In the genomic region with DNA sequence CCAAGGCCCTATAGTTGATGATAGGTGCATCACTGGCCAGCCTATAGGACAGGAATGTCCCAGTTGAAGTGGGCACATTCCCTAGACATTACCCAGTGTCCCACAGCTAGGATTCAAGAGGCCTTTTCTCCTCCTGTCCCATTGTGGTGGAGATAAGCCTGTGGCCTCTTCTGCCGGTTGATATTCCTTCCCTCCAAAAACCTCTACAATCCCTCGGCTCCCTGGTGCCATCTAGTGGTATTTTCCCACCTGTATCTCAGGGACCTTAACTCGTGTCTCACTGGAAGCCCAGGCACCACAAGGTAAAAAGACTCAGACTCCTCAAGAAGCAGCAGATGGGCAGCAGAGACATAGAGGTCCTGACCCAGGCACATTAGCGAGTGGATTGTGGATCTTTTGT, we compare ENCODE assay signal across 9 mouse cellular contexts. TPM values are rescaled to one million over a fixed set of nuclear protein-coding genes. Genes with fewer than 3 reads are reported as not detected.
DNase-seq lines count a peak whose midpoint lies in the region; ATAC-seq and TF ChIP-seq lines count a peak whose summit lies in the region.
"Had no signal": no experiment of that assay in that cellular context is flagged by ENCODE, and none has a peak within 500 bp of the region (broad histone marks: within the 10 kb centered on the region; RNA-seq: fewer than 3 reads in every experiment).

No protein-coding gene starts in this region.

- intact Hi-C loops in heart, postnatal 14 days (cut with DNase I): loop anchor here (1.0 to 10.0 kb wide), 3 partner anchors 46 to 281 kb away; partner anchors contain the start of gene Wdr18

- 4% methylated on average over 4 of the region's 4 CpGs for WGBS in forebrain, embryonic 12.5 days
- WGBS in lung, postnatal 0 days: 6% methylated on average over 4 of the region's 4 CpGs

- peak overlapping the region; percentile 30; the same call in 1 of the 2 replicates for H3K9ac ChIP-seq in forebrain, embryonic 12.5 days
- H3K9ac ChIP-seq in lung, postnatal 0 days (replicated peaks; ENCODE audit: low read depth): no peak overlapping the region
- H3K9ac ChIP-seq: hindbrain, embryonic 15.5 days had no signal

- ATAC-seq in G1E (ENCODE audit: extremely low read depth, insufficient number of reproducible peaks, low FRiP score, poor library complexity, severe bottlenecking): no peak
- 0 out of 2 replicates have a peak, but pooled peaks have one; percentile 6 for ATAC-seq in forebrain, embryonic 12.5 days (ENCODE audit: low FRiP score)
- no peak for ATAC-seq in lung, postnatal 0 days

- peak; percentile 52; the same call in 1 of the 2 replicates for TF ChIP-seq CTCF in G1E (IDR thresholded peaks at IDR 0.05; ENCODE audit: low read depth, low read length)
- TF ChIP-seq CTCF in lung, postnatal 0 days (IDR thresholded peaks at IDR 0.05): peak; percentile 96

- peaks cover 56% of the 10 kb centered on the region for H3K36me3 ChIP-seq in G1E (replicated peaks)
- peaks cover 42% of the 10 kb centered on the region for H3K36me3 ChIP-seq in forebrain, embryonic 12.5 days (replicated peaks)
- H3K36me3 ChIP-seq in lung, postnatal 0 days (ENCODE audit: insufficient read depth, low read length): peaks cover 20% of the 10 kb centered on the region

- no peaks in the 10 kb centered on the region for H3K27me3 ChIP-seq in G1E (ENCODE audit: insufficient read depth, low read length)
- no peaks in the 10 kb centered on the region for H3K27me3 ChIP-seq in forebrain, embryonic 12.5 days
- no peaks in the 10 kb centered on the region for H3K27me3 ChIP-seq in lung, postnatal 0 days (replicated peaks; ENCODE audit: insufficient read depth, low read length)
- H3K27me3 ChIP-seq: hindbrain, embryonic 15.5 days had no signal

- no peak overlapping the region for H3K4me3 ChIP-seq in G1E (ENCODE audit: low read depth, low read length)
- H3K4me3 ChIP-seq in forebrain, embryonic 12.5 days (replicated peaks): no peak overlapping the region
- no peak overlapping the region for H3K4me3 ChIP-seq in lung, postnatal 0 days (ENCODE audit: low read depth, low read length)
- H3K4me3 ChIP-seq: hindbrain, embryonic 15.5 days had no signal

- TF ChIP-seq EP300 in lung, postnatal 0 days (IDR thresholded peaks at IDR 0.05): no peak

- no peak overlapping the region for H3K4me2 ChIP-seq in forebrain, embryonic 12.5 days
- no peak overlapping the region for H3K4me2 ChIP-seq in lung, postnatal 0 days (replicated peaks; ENCODE audit: low read depth, low read length)
- H3K4me2 ChIP-seq: hindbrain, embryonic 15.5 days had no signal

- H3K4me1 ChIP-seq in G1E (ENCODE audit: insufficient read depth, low read depth, low read length): peaks cover 37% of the 10 kb centered on the region
- peaks cover 26% of the 10 kb centered on the region for H3K4me1 ChIP-seq in forebrain, embryonic 12.5 days
- H3K4me1 ChIP-seq in lung, postnatal 0 days (ENCODE audit: insufficient read depth, low read depth, low read length): no peaks in the 10 kb centered on the region; the same call in 1 of the 2 replicates

- peak; percentile 58 for DNase-seq in G1E (ENCODE audit: low spot score)
- DNase-seq in c-Kit-positive CD71-positive TER-119-negative erythroid progenitor cells, embryonic 14.5 days (ENCODE audit: low read depth): peak; percentile 92
- peak; percentile 76 to 88 for DNase-seq in heart, postnatal 14 days
- DNase-seq in layer of hippocampus, adult 11-12 months (ENCODE audit: low spot score): peak; percentile 88
- DNase-seq in lung, postnatal 0 days (ENCODE audit: low spot score): peak; percentile 87
- peak; percentile 60 for DNase-seq in ovary, postnatal 36 days (ENCODE audit: low spot score)
- DNase-seq in thymus, postnatal 36 days: peak; percentile 66 to 71

- no peaks in the 10 kb centered on the region for H3K9me3 ChIP-seq in G1E (replicated peaks)
- no peaks in the 10 kb centered on the region for H3K9me3 ChIP-seq in forebrain, embryonic 12.5 days
- no peaks in the 10 kb centered on the region for H3K9me3 ChIP-seq in lung, postnatal 0 days (ENCODE audit: low read length)
- H3K9me3 ChIP-seq: hindbrain, embryonic 15.5 days had no signal

- peak overlapping the region; percentile 27; the same call in 1 of the 2 replicates for H3K27ac ChIP-seq in forebrain, embryonic 12.5 days
- H3K27ac ChIP-seq in lung, postnatal 0 days (ENCODE audit: low read length): no peak overlapping the region
- H3K27ac ChIP-seq: hindbrain, embryonic 15.5 days had no signal

RNA-seq across cellular contexts. Expression of gene Ndufs7, which starts 3.3 kb away (rescaled TPM):
- total RNA-seq in G1E (2014; fragmentation: Nextera tagmentation) (246 and 251 TPM in 2 replicates), G1E (2017) (152 and 156 TPM in 2 replicates)
- polyA plus RNA-seq in G1E (2012): 222 and 257 TPM in 2 replicates
- polyA plus RNA-seq in forebrain, embryonic 12.5 days (2016; fragmentation: Nextera tagmentation; extraction: Ambion mirVana): 201 and 216 TPM in 2 replicates
- 100 to 1,000 TPM; 728 to 743 TPM for total RNA-seq in heart, postnatal 14 days (2021)
- polyA plus RNA-seq in lung, postnatal 0 days (2015; fragmentation: Nextera tagmentation; extraction: Ambion mirVana): 295 and 327 TPM in 2 replicates

RNA-seq across cellular contexts. Expression of gene Gamt, which starts 15.2 kb away (rescaled TPM):
- total RNA-seq in G1E (2014; fragmentation: Nextera tagmentation): not detected in 2 replicates
- 0.17 TPM in 1 of 2 replicates, not detected in the other for total RNA-seq in G1E (2017)
- 0.18 TPM in 1 of 2 replicates, not detected in the other for polyA plus RNA-seq in G1E (2012)
- polyA plus RNA-seq in forebrain, embryonic 12.5 days (2016; fragmentation: Nextera tagmentation; extraction: Ambion mirVana): 15.9 and 19.0 TPM in 2 replicates
- total RNA-seq in heart, postnatal 14 days (2021): 10 to 100 TPM; 11.6 to 14.5 TPM
- 23.5 and 25.4 TPM in 2 replicates for polyA plus RNA-seq in lung, postnatal 0 days (2015; fragmentation: Nextera tagmentation; extraction: Ambion mirVana)

RNA-seq across cellular contexts. Expression of gene Dazap1, which starts 15.7 kb away (rescaled TPM):
- 191 and 194 TPM in 2 replicates for total RNA-seq in G1E (2014; fragmentation: Nextera tagmentation)
- total RNA-seq in G1E (2017): 136 and 151 TPM in 2 replicates
- 533 and 565 TPM in 2 replicates for polyA plus RNA-seq in G1E (2012)
- polyA plus RNA-seq in forebrain, embryonic 12.5 days (2016; fragmentation: Nextera tagmentation; extraction: Ambion mirVana): 65.1 and 69.7 TPM in 2 replicates
- 10 to 100 TPM; 68.2 to 76.3 TPM for total RNA-seq in heart, postnatal 14 days (2021)
- polyA plus RNA-seq in lung, postnatal 0 days (2015; fragmentation: Nextera tagmentation; extraction: Ambion mirVana): 37.8 and 38.1 TPM in 2 replicates

RNA-seq across cellular contexts. Expression of gene Mum1, which starts 19.4 kb away (rescaled TPM):
- total RNA-seq in G1E (2014; fragmentation: Nextera tagmentation): 10.8 and 16.9 TPM in 2 replicates
- total RNA-seq in G1E (2017): 56.1 and 59.1 TPM in 2 replicates
- 32.3 and 36.2 TPM in 2 replicates for polyA plus RNA-seq in G1E (2012)
- polyA plus RNA-seq in forebrain, embryonic 12.5 days (2016; fragmentation: Nextera tagmentation; extraction: Ambion mirVana): 55.5 and 58.4 TPM in 2 replicates
- 10 to 100 TPM; 17.0 to 21.0 TPM for total RNA-seq in heart, postnatal 14 days (2021)
- polyA plus RNA-seq in lung, postnatal 0 days (2015; fragmentation: Nextera tagmentation; extraction: Ambion mirVana): 34.0 and 36.9 TPM in 2 replicates

RNA-seq across cellular contexts. Expression of gene Rps15, which starts 46.7 kb away (rescaled TPM):
- total RNA-seq in G1E (2014; fragmentation: Nextera tagmentation) (2,952 and 3,110 TPM in 2 replicates), G1E (2017) (3,218 and 3,548 TPM in 2 replicates)
- 11,196 and 11,583 TPM in 2 replicates for polyA plus RNA-seq in G1E (2012)
- 708 and 760 TPM in 2 replicates for polyA plus RNA-seq in forebrain, embryonic 12.5 days (2016; fragmentation: Nextera tagmentation; extraction: Ambion mirVana)
- total RNA-seq in heart, postnatal 14 days (2021): 100 to 1,000 TPM; 652 to 716 TPM
- polyA plus RNA-seq in lung, postnatal 0 days (2015; fragmentation: Nextera tagmentation; extraction: Ambion mirVana): 651 and 741 TPM in 2 replicates

Comparison
In these comparisons a context has a peak if more than half of its experiments do, and no peak if none do; other contexts are left out.
1. RNA of gene Gamt, which starts 15.2 kb away (polyA plus RNA-seq): 23.5 to 25.4 TPM in lung, postnatal 0 days and 15.9 to 19.0 TPM in forebrain, embryonic 12.5 days; 0.18 TPM in G1E; every median in the first group is over 10 times any median in the second.
2. Peak in every context shown above with its lines, with median percentiles within 50 percentile points of each other: DNase-seq.